Comparison of ENCODE assay signal across 24 mouse cellular contexts in genomic region chr13:97805907-97806306, GRCm38 (mm10). TPM values are rescaled to one million over a fixed set of nuclear protein-coding genes. Genes with fewer than 3 reads are reported as not detected.
DNase-seq lines count a peak whose midpoint lies in the region; ATAC-seq and TF ChIP-seq lines count a peak whose summit lies in the region.
"Had no signal": no experiment of that assay in that cellular context is flagged by ENCODE, and none has a peak within 500 bp of the region (broad histone marks: within the 10 kb centered on the region; RNA-seq: fewer than 3 reads in every experiment).

No protein-coding gene starts in this region.

- no peaks in the 10 kb centered on the region for H3K4me1 ChIP-seq in intestine, embryonic 14.5 days (replicated peaks; ENCODE audit: control insufficient read depth, insufficient read depth, low read length)
- no peaks in the 10 kb centered on the region for H3K4me1 ChIP-seq in intestine, postnatal 0 days (replicated peaks; ENCODE audit: control insufficient read depth, insufficient read depth, low read length)
- no peaks in the 10 kb centered on the region for H3K4me1 ChIP-seq in liver, postnatal 0 days (ENCODE audit: insufficient read depth)
- no peaks in the 10 kb centered on the region for H3K4me1 ChIP-seq in hindbrain, postnatal 0 days (ENCODE audit: insufficient read depth, low read length)
- H3K4me1 ChIP-seq in hindbrain, embryonic 13.5 days (replicated peaks): 0 out of 2 replicates have a peak, but pooled peaks cover under 1% of the 10 kb centered on the region
- H3K4me1 ChIP-seq: liver, embryonic 12.5 days; neural tube, embryonic 15.5 days had no signal

- TF ChIP-seq EP300 in liver, postnatal 0 days (IDR thresholded peaks at IDR 0.05; ENCODE audit: low read depth): no peak

- no peak overlapping the region for H3K27ac ChIP-seq in intestine, embryonic 14.5 days (ENCODE audit: low read depth)
- H3K27ac ChIP-seq in intestine, postnatal 0 days (ENCODE audit: low read depth, low read length): no peak overlapping the region
- no peak overlapping the region for H3K27ac ChIP-seq in liver, postnatal 0 days (ENCODE audit: low read depth)
- H3K27ac ChIP-seq in hindbrain, postnatal 0 days: no peak overlapping the region
- no peak overlapping the region for H3K27ac ChIP-seq in hindbrain, embryonic 13.5 days
- H3K27ac ChIP-seq: gastrocnemius, adult 2 months; hindbrain, embryonic 12.5 days; left cerebral cortex, adult 2 months; limb, embryonic 12.5 days; liver, embryonic 12.5 days; midbrain, embryonic 12.5 days; neural tube, embryonic 15.5 days had no signal

- no peak overlapping the region for H3K4me2 ChIP-seq in intestine, embryonic 14.5 days (ENCODE audit: low read length)
- no peak overlapping the region for H3K4me2 ChIP-seq in intestine, postnatal 0 days (replicated peaks; ENCODE audit: low read depth)
- H3K4me2 ChIP-seq in liver, postnatal 0 days (ENCODE audit: low read depth, low read length): no peak overlapping the region
- H3K4me2 ChIP-seq in hindbrain, postnatal 0 days (ENCODE audit: low read depth, low read length): no peak overlapping the region
- no peak overlapping the region for H3K4me2 ChIP-seq in hindbrain, embryonic 13.5 days
- H3K4me2 ChIP-seq: hindbrain, embryonic 12.5 days; limb, embryonic 12.5 days; liver, embryonic 12.5 days; midbrain, embryonic 12.5 days; neural tube, embryonic 15.5 days had no signal

- ATAC-seq in intestine, embryonic 14.5 days (replicated peaks; ENCODE audit: low FRiP score, low TSS enrichment, low read depth): no peak
- no peak for ATAC-seq in intestine, postnatal 0 days
- no peak for ATAC-seq in liver, postnatal 0 days
- no peak for ATAC-seq in hindbrain, postnatal 0 days
- ATAC-seq in hindbrain, embryonic 13.5 days (ENCODE audit: low FRiP score): no peak
- ATAC-seq: CD4-positive, CD25-positive, alpha-beta regulatory T cell, adult 4 months; inflammation-experienced regulatory T-cells, adult 6 months; liver, embryonic 12.5 days had no signal

- no peaks in the 10 kb centered on the region for H3K27me3 ChIP-seq in intestine, embryonic 14.5 days (replicated peaks; ENCODE audit: control insufficient read depth, insufficient read depth, low read length)
- no peaks in the 10 kb centered on the region for H3K27me3 ChIP-seq in intestine, postnatal 0 days (replicated peaks; ENCODE audit: control insufficient read depth, insufficient read depth, low read length)
- H3K27me3 ChIP-seq in liver, postnatal 0 days (ENCODE audit: insufficient read depth, low read length): no peaks in the 10 kb centered on the region
- H3K27me3 ChIP-seq in hindbrain, postnatal 0 days (ENCODE audit: insufficient read depth, low read length): no peaks in the 10 kb centered on the region
- no peaks in the 10 kb centered on the region for H3K27me3 ChIP-seq in hindbrain, embryonic 13.5 days
- H3K27me3 ChIP-seq: hindbrain, embryonic 12.5 days; limb, embryonic 12.5 days; midbrain, embryonic 12.5 days; neural tube, embryonic 15.5 days had no signal

- TF ChIP-seq CTCF in intestine, postnatal 0 days (IDR thresholded peaks at IDR 0.05; ENCODE audit: low read depth): no peak
- no peak for TF ChIP-seq CTCF in liver, postnatal 0 days (IDR thresholded peaks at IDR 0.05; ENCODE audit: low read depth)
- TF ChIP-seq CTCF in hindbrain, postnatal 0 days (IDR thresholded peaks at IDR 0.05; ENCODE audit: low read depth): no peak

- H3K4me3 ChIP-seq in intestine, embryonic 14.5 days (ENCODE audit: low read depth, low read length): no peak overlapping the region
- no peak overlapping the region for H3K4me3 ChIP-seq in intestine, postnatal 0 days (ENCODE audit: low read depth, low read length)
- no peak overlapping the region for H3K4me3 ChIP-seq in liver, postnatal 0 days (ENCODE audit: low read depth, low read length)
- H3K4me3 ChIP-seq in hindbrain, postnatal 0 days (ENCODE audit: low read length): no peak overlapping the region
- no peak overlapping the region for H3K4me3 ChIP-seq in hindbrain, embryonic 13.5 days
- H3K4me3 ChIP-seq: gastrocnemius, adult 2 months; hindbrain, embryonic 12.5 days; left cerebral cortex, adult 2 months; limb, embryonic 12.5 days; liver, embryonic 12.5 days; midbrain, embryonic 12.5 days; neural tube, embryonic 15.5 days had no signal

- H3K36me3 ChIP-seq in intestine, embryonic 14.5 days (ENCODE audit: control insufficient read depth, insufficient read depth, low read length): no peaks in the 10 kb centered on the region
- H3K36me3 ChIP-seq in intestine, postnatal 0 days (ENCODE audit: control insufficient read depth, insufficient read depth): no peaks in the 10 kb centered on the region
- H3K36me3 ChIP-seq in liver, postnatal 0 days (replicated peaks; ENCODE audit: insufficient read depth, low read length): no peaks in the 10 kb centered on the region
- no peaks in the 10 kb centered on the region for H3K36me3 ChIP-seq in hindbrain, postnatal 0 days (ENCODE audit: insufficient read depth, low read length)
- H3K36me3 ChIP-seq in hindbrain, embryonic 13.5 days: no peaks in the 10 kb centered on the region
- H3K36me3 ChIP-seq: hindbrain, embryonic 12.5 days; limb, embryonic 12.5 days; liver, embryonic 12.5 days; midbrain, embryonic 12.5 days; neural tube, embryonic 15.5 days had no signal

- WGBS in intestine, embryonic 14.5 days: 89% methylated on average over 9 of the region's 9 CpGs
- WGBS in intestine, postnatal 0 days: 93% methylated on average over 9 of the region's 9 CpGs
- WGBS in liver, postnatal 0 days (ENCODE audit: insufficient replicate concordance): 82% methylated on average over 9 of the region's 9 CpGs
- WGBS in hindbrain, postnatal 0 days: 90% methylated on average over 9 of the region's 9 CpGs
- 90% methylated on average over 9 of the region's 9 CpGs for WGBS in hindbrain, embryonic 13.5 days

- no peaks in the 10 kb centered on the region for H3K9me3 ChIP-seq in intestine, embryonic 14.5 days (ENCODE audit: control insufficient read depth, low read length)
- H3K9me3 ChIP-seq in intestine, postnatal 0 days (ENCODE audit: control insufficient read depth): no peaks in the 10 kb centered on the region
- no peaks in the 10 kb centered on the region for H3K9me3 ChIP-seq in liver, postnatal 0 days (ENCODE audit: low read length)
- H3K9me3 ChIP-seq in hindbrain, postnatal 0 days (ENCODE audit: low read length): no peaks in the 10 kb centered on the region
- no peaks in the 10 kb centered on the region for H3K9me3 ChIP-seq in hindbrain, embryonic 13.5 days
- H3K9me3 ChIP-seq: hindbrain, embryonic 12.5 days; limb, embryonic 12.5 days; liver, embryonic 12.5 days; midbrain, embryonic 12.5 days; neural tube, embryonic 15.5 days had no signal

- no peak overlapping the region for H3K9ac ChIP-seq in intestine, embryonic 14.5 days (ENCODE audit: low read length)
- no peak overlapping the region for H3K9ac ChIP-seq in intestine, postnatal 0 days (ENCODE audit: low read depth, low read length)
- no peak overlapping the region for H3K9ac ChIP-seq in liver, postnatal 0 days (replicated peaks)
- no peak overlapping the region for H3K9ac ChIP-seq in hindbrain, postnatal 0 days (replicated peaks; ENCODE audit: low read length)
- no peak overlapping the region for H3K9ac ChIP-seq in hindbrain, embryonic 13.5 days
- H3K9ac ChIP-seq: hindbrain, embryonic 12.5 days; limb, embryonic 12.5 days; liver, embryonic 12.5 days; midbrain, embryonic 12.5 days; neural tube, embryonic 15.5 days had no signal

- peak; percentile 42 for DNase-seq in intestine, embryonic 14.5 days (ENCODE audit: low spot score)
- DNase-seq in liver, postnatal 0 days: peak; percentile 8
- DNase-seq in liver: no peak
- peak; percentile 64 to 66 for DNase-seq in layer of hippocampus, adult 8-10 months (ENCODE audit: low spot score in 2 of 2)
- DNase-seq in hindbrain, postnatal 0 days (ENCODE audit: low spot score): no peak
- DNase-seq: adrenal gland, postnatal 25 days; cerebellum, adult 9-11 months; gastrocnemius, adult 2 months; kidney, adult 9 months; kidney, postnatal 25 days; lung, adult 2 months; lung, postnatal 14 days; thymus, adult 2 months; thymus, postnatal 4 days had no signal

RNA-seq across cellular contexts. Expression of gene Gm10260, which starts 45.5 kb away (rescaled TPM):
- polyA plus RNA-seq in intestine, embryonic 14.5 days (2014; fragmentation: Nextera tagmentation; extraction: Ambion mirVana): 4.0 and 5.3 TPM in 2 replicates
- 2.3 and 4.3 TPM in 2 replicates for polyA plus RNA-seq in intestine, postnatal 0 days (2015; fragmentation: Nextera tagmentation; extraction: Ambion mirVana)
- 5.5 and 5.6 TPM in 2 replicates for polyA plus RNA-seq in liver, postnatal 0 days (2015; fragmentation: Nextera tagmentation; extraction: Ambion mirVana)
- 10 to 100 TPM; 68.0 to 99.9 (median 83.6) TPM for total RNA-seq in layer of hippocampus, adult 8-10 months (2022)
- total RNA-seq in hindbrain, postnatal 0 days (2014; rRNA removed): 170 and 196 TPM in 2 replicates
- 4.0 TPM in 2 replicates for polyA plus RNA-seq in hindbrain, postnatal 0 days (2015; fragmentation: Nextera tagmentation; extraction: Ambion mirVana)
- 3.2 and 3.5 TPM in 2 replicates for polyA plus RNA-seq in hindbrain, embryonic 13.5 days (2015; fragmentation: Nextera tagmentation; extraction: Ambion mirVana)

Comparison
In these comparisons a context has a peak if more than half of its experiments do, and no peak if none do; other contexts are left out.
1. DNase-seq: peak in intestine, embryonic 14.5 days (single experiment), liver, postnatal 0 days (single experiment) and layer of hippocampus, adult 8-10 months (2 of 2); none in liver (single experiment) and hindbrain, postnatal 0 days (single experiment).